Mouse (Mus musculus): Measurements from ENCODE around the gene Hnrnpll. TPM values are rescaled to one million over a fixed set of nuclear protein-coding genes. Genes with fewer than 3 reads are reported as not detected.

Gene Hnrnpll
- polyA plus RNA-seq, 1 experiment from 2014 or later, result 57.2 TPM

GRCm38 (mm10) chr17:79981758-79982481, 80.2 kb downstream of the Hnrnpll start:
- H3K4me2 ChIP-seq, result no peak overlapping the region
- H3K4me3 ChIP-seq (ENCODE audit: low read depth, low read length), result no peak overlapping the region
- no peak overlapping the region for H3K9ac ChIP-seq (ENCODE audit: low read depth, low read length)
- no peaks in the 10 kb centered on the region for H3K27me3 ChIP-seq (replicated peaks; ENCODE audit: control insufficient read depth, insufficient read depth, low read length)
- no peak for DNase-seq (ENCODE audit: low spot score)
- no peaks in the 10 kb centered on the region for H3K36me3 ChIP-seq (ENCODE audit: control insufficient read depth, insufficient read depth, low read length)
- H3K4me1 ChIP-seq (replicated peaks; ENCODE audit: control insufficient read depth, insufficient read depth, low read length), result peaks cover 6% of the 10 kb centered on the region
- H3K27ac ChIP-seq (ENCODE audit: low read depth, low read length), result no peak overlapping the region
- no peaks in the 10 kb centered on the region for H3K9me3 ChIP-seq (ENCODE audit: control insufficient read depth, low read length)
- peak; percentile 66; the same call in 1 of the 2 replicates for ATAC-seq (replicated peaks; ENCODE audit: low FRiP score)
- 71% methylated on average over 12 of the region's 12 CpGs for WGBS

- no peaks in the 10 kb centered on the region for H3K27me3 ChIP-seq (replicated peaks; ENCODE audit: control insufficient read depth, insufficient read depth, low read length)
- H3K4me2 ChIP-seq, result no peak overlapping the region
- H3K4me3 ChIP-seq (ENCODE audit: low read depth, low read length), result no peak overlapping the region
- WGBS, result 75% methylated on average over 6 of the region's 6 CpGs
- H3K27ac ChIP-seq (ENCODE audit: low read depth, low read length), result no peak overlapping the region
- no peak overlapping the region for H3K9ac ChIP-seq (ENCODE audit: low read depth, low read length)
- H3K9me3 ChIP-seq (ENCODE audit: control insufficient read depth, low read length), result no peaks in the 10 kb centered on the region
- ATAC-seq (replicated peaks; ENCODE audit: low FRiP score) (no peak), DNase-seq (ENCODE audit: low spot score) (no peak)
- no peaks in the 10 kb centered on the region for H3K36me3 ChIP-seq (ENCODE audit: control insufficient read depth, insufficient read depth, low read length)
- peaks cover 6% of the 10 kb centered on the region for H3K4me1 ChIP-seq (replicated peaks; ENCODE audit: control insufficient read depth, insufficient read depth, low read length)
Measured at GRCm38 (mm10) chr17:79981348-79981747, 80.8 kb downstream of the Hnrnpll start.

- Histone ChIP-seq H3K4me2 (no peak overlapping the region), H3K27ac (ENCODE audit: low read depth, low read length) (no peak overlapping the region), H3K27me3 (replicated peaks; ENCODE audit: control insufficient read depth, insufficient read depth, low read length) (no peaks in the 10 kb centered on the region), H3K9ac (ENCODE audit: low read depth, low read length) (no peak overlapping the region), H3K4me1 (replicated peaks; ENCODE audit: control insufficient read depth, insufficient read depth, low read length) (peaks cover 9% of the 10 kb centered on the region), H3K9me3 (ENCODE audit: control insufficient read depth, low read length) (no peaks in the 10 kb centered on the region), H3K4me3 (ENCODE audit: low read depth, low read length) (no peak overlapping the region), H3K36me3 (ENCODE audit: control insufficient read depth, insufficient read depth, low read length) (no peaks in the 10 kb centered on the region)
- 76% methylated on average over 10 of the region's 10 CpGs for WGBS
- DNase-seq (ENCODE audit: low spot score) (no peak), ATAC-seq (replicated peaks; ENCODE audit: low FRiP score) (no peak)
Measured at GRCm38 (mm10) chr17:79980421-79981120, 81.6 kb downstream of the Hnrnpll start.

Other genes with a start within 250 kb of the Hnrnpll start
- gene Atl2, start 166.2 kb downstream of the Hnrnpll start, polyA plus RNA-seq (2014; fragmentation: Nextera tagmentation; extraction: Ambion mirVana), result 51.0 and 58.7 TPM in 2 replicates
- gene Galm, start 65.1 kb upstream of the Hnrnpll start, polyA plus RNA-seq (2014; fragmentation: Nextera tagmentation; extraction: Ambion mirVana), result 16.7 and 18.7 TPM in 2 replicates
- gene Srsf7, start 145.0 kb upstream of the Hnrnpll start, polyA plus RNA-seq (2014; fragmentation: Nextera tagmentation; extraction: Ambion mirVana), result 649 and 673 TPM in 2 replicates
- gene Ttc39d, start 145.1 kb upstream of the Hnrnpll start, polyA plus RNA-seq (2014; fragmentation: Nextera tagmentation; extraction: Ambion mirVana), result not detected in 2 replicates
- gene Gemin6, start 162.1 kb upstream of the Hnrnpll start, polyA plus RNA-seq (2014; fragmentation: Nextera tagmentation; extraction: Ambion mirVana), result 71.9 and 75.9 TPM in 2 replicates
- 18.6 and 20.1 TPM in 2 replicates for gene Morn2, start 227.9 kb upstream of the Hnrnpll start, polyA plus RNA-seq (2014; fragmentation: Nextera tagmentation; extraction: Ambion mirVana)
- 9.3 and 11.6 TPM in 2 replicates for gene Dhx57, start 228.1 kb upstream of the Hnrnpll start, polyA plus RNA-seq (2014; fragmentation: Nextera tagmentation; extraction: Ambion mirVana)
- gene Arhgef33, start 245.1 kb upstream of the Hnrnpll start, polyA plus RNA-seq (2014; fragmentation: Nextera tagmentation; extraction: Ambion mirVana), result 0.45 and 0.49 TPM in 2 replicates